In the genomic region with DNA sequence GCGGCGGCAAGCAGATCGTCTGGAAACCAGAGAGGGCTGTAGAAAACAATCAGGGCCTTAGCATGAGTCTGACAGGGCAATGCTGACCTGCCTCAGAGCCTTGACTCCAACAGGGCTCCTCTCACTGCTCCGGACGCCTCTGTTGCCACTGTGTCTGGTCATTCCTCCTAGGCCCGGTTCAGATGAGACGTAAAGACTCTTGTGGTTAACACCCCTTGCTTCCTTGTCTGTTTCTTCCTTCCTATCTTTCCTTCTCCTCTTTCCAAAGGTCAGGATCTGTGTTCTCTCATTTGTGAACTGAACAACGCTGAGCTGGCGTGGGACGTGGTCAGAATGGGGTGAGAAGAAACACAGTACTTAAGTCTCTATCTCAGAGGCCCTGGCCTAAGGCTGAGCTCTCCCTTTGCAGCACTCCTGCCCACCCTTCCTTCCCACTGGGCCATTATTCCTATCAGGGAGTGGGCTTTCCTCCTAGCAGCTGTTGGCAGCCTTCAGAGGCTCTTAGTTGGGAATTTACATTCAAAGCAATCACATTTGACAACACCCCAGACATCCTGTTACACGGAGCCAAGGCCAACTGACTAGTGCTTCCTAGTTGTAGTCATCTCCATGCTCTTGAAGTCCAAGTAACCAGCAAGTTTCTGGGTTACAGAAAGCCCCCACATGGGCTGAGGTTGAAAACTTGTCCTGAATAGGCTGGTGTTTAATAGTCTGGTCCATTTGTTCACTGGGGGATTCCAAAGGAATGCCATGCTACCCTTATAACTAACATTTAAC, we compare ENCODE assay signal across 9 mouse cellular contexts. TPM values are rescaled to one million over a fixed set of nuclear protein-coding genes. Genes with fewer than 3 reads are reported as not detected.
DNase-seq lines count a peak whose midpoint lies in the region; ATAC-seq and TF ChIP-seq lines count a peak whose summit lies in the region.
"Had no signal": no experiment of that assay in that cellular context is flagged by ENCODE, and none has a peak within 500 bp of the region (broad histone marks: within the 10 kb centered on the region; RNA-seq: fewer than 3 reads in every experiment).

No protein-coding gene starts in this region.

- no peak for ATAC-seq in liver, embryonic 11.5 days (replicated peaks; ENCODE audit: low FRiP score)
- no peak for ATAC-seq in stomach, postnatal 0 days (ENCODE audit: low FRiP score, low TSS enrichment)

- H3K9me3 ChIP-seq in liver, embryonic 11.5 days (ENCODE audit: control insufficient read depth, low read length): no peaks in the 10 kb centered on the region
- H3K9me3 ChIP-seq in stomach, postnatal 0 days (ENCODE audit: control insufficient read depth, low read length): no peaks in the 10 kb centered on the region

- no peaks in the 10 kb centered on the region for H3K27me3 ChIP-seq in testis, adult 2 months (ENCODE audit: control insufficient read depth, insufficient read depth, low read length)
- no peaks in the 10 kb centered on the region; the same call in 1 of the 2 replicates for H3K27me3 ChIP-seq in liver, embryonic 11.5 days (replicated peaks; ENCODE audit: control insufficient read depth, insufficient read depth, low read length)
- no peaks in the 10 kb centered on the region for H3K27me3 ChIP-seq in stomach, postnatal 0 days (ENCODE audit: control insufficient read depth, insufficient read depth, low read length)

- no peak for TF ChIP-seq POLR2A in testis, adult 2 months (IDR thresholded peaks at IDR 0.05; ENCODE audit: control insufficient read depth, low read depth, low read length)

- peaks cover 7% of the 10 kb centered on the region for H3K4me1 ChIP-seq in testis, adult 2 months (ENCODE audit: control insufficient read depth, insufficient read depth, low read length)
- peaks cover 13% of the 10 kb centered on the region for H3K4me1 ChIP-seq in liver, embryonic 11.5 days (replicated peaks; ENCODE audit: control insufficient read depth, insufficient read depth, low read length)
- peaks cover 8% of the 10 kb centered on the region; the same call in 1 of the 2 replicates for H3K4me1 ChIP-seq in stomach, postnatal 0 days (replicated peaks; ENCODE audit: control insufficient read depth, insufficient read depth)

- DNase-seq in gastrocnemius, adult 2 months: no peak
- no peak for DNase-seq in gastrocnemius, postnatal 14 days
- DNase-seq in testis, postnatal 14 days (ENCODE audit: low spot score): no peak
- no peak for DNase-seq in liver, embryonic 11.5 days (ENCODE audit: low spot score)
- DNase-seq in stomach, postnatal 0 days (ENCODE audit: low spot score): no peak
- DNase-seq in retina, postnatal 1 day: no peak
- no peak for DNase-seq in layer of hippocampus, adult 11-12 months (ENCODE audit: low spot score)
- DNase-seq: cerebellum, adult 11 months had no signal

- WGBS in liver, embryonic 11.5 days: 80% methylated on average over 11 of the region's 11 CpGs
- WGBS in stomach, postnatal 0 days: 78% methylated on average over 11 of the region's 11 CpGs

- peak overlapping the region; percentile 93 for H3K4me2 ChIP-seq in liver, embryonic 11.5 days
- peak overlapping the region; percentile 71 for H3K4me2 ChIP-seq in stomach, postnatal 0 days (replicated peaks; ENCODE audit: low read depth)

- TF ChIP-seq CTCF in gastrocnemius, adult 2 months (IDR thresholded peaks at IDR 0.05): no peak
- TF ChIP-seq CTCF in testis, adult 2 months (IDR thresholded peaks at IDR 0.05; ENCODE audit: control insufficient read depth, insufficient read depth, insufficient replicate concordance, low read depth, low read length): no peak
- no peak for TF ChIP-seq CTCF in stomach, postnatal 0 days (IDR thresholded peaks at IDR 0.05; ENCODE audit: low read depth)

- H3K4me3 ChIP-seq in gastrocnemius, adult 2 months: peak overlapping the region; percentile 77; the same call in 1 of the 2 replicates
- H3K4me3 ChIP-seq in testis, adult 2 months (ENCODE audit: control insufficient read depth, low read depth, low read length): peak overlapping the region; percentile 91; the same call in 1 of the 2 replicates
- peak overlapping the region; percentile 73 for H3K4me3 ChIP-seq in liver, embryonic 11.5 days (ENCODE audit: low read depth, low read length)
- H3K4me3 ChIP-seq in stomach, postnatal 0 days (ENCODE audit: low read depth, low read length): peak overlapping the region; percentile 72

- no peak for TF ChIP-seq EP300 in stomach, postnatal 0 days (optimal IDR thresholded peaks at IDR 0.05)

- H3K9ac ChIP-seq in liver, embryonic 11.5 days (ENCODE audit: low read depth, low read length): peak overlapping the region; percentile 88; the same call in 1 of the 2 replicates
- peak overlapping the region; percentile 80; the same call in 1 of the 2 replicates for H3K9ac ChIP-seq in stomach, postnatal 0 days (ENCODE audit: low read length)

- peak overlapping the region; percentile 97; the same call in 1 of the 2 replicates for H3K27ac ChIP-seq in gastrocnemius, adult 2 months
- peak overlapping the region; percentile 36 for H3K27ac ChIP-seq in testis, adult 2 months (ENCODE audit: control insufficient read depth, insufficient read depth, low read depth, low read length)
- H3K27ac ChIP-seq in liver, embryonic 11.5 days (ENCODE audit: low read depth, low read length): no peak overlapping the region; the same call in 1 of the 2 replicates
- 0 out of 2 replicates have a peak overlapping the region, but pooled peaks have one; percentile 18 for H3K27ac ChIP-seq in stomach, postnatal 0 days (replicated peaks)

- intact Hi-C loops in gastrocnemius, adult 2 months (cut with DNase I): no loop called here
- intact Hi-C loops in gastrocnemius, postnatal 14 days (cut with DNase I; ENCODE audit: low total_unique reads): no loop called here

- H3K36me3 ChIP-seq in testis, adult 2 months (ENCODE audit: control insufficient read depth, insufficient read depth, low read length): no peaks in the 10 kb centered on the region
- H3K36me3 ChIP-seq in liver, embryonic 11.5 days (ENCODE audit: control insufficient read depth, insufficient read depth, low read length): peaks cover 17% of the 10 kb centered on the region
- peaks cover 9% of the 10 kb centered on the region; the same call in 1 of the 2 replicates for H3K36me3 ChIP-seq in stomach, postnatal 0 days (ENCODE audit: control insufficient read depth, insufficient read depth, low read length)

RNA-seq across cellular contexts. Expression of gene Mcfd2, which starts 1.5 kb away (rescaled TPM):
- 10 to 100 TPM; 23.7 to 29.7 TPM for total RNA-seq in gastrocnemius, adult 2 months (2021)
- 10 to 100 TPM; 19.0 to 20.9 TPM for total RNA-seq in gastrocnemius, postnatal 14 days (2021)
- polyA plus RNA-seq in testis, adult 2 months (2012; rRNA removed): 34.0 and 40.4 TPM in 2 replicates
- polyA plus RNA-seq in liver, embryonic 11.5 days (2014; fragmentation: Nextera tagmentation; extraction: Ambion mirVana): 71.9 and 76.9 TPM in 2 replicates
- 80.4 and 84.4 TPM in 2 replicates for polyA plus RNA-seq in stomach, postnatal 0 days (2015; fragmentation: Nextera tagmentation; extraction: Ambion mirVana)

RNA-seq across cellular contexts. Expression of gene Ttc7, which starts 18.4 kb away (rescaled TPM):
- total RNA-seq in gastrocnemius, adult 2 months (2021): 10 to 100 TPM in 1 of 2 experiments, 1 to 10 TPM in 1; 8.9 to 15.9 TPM
- total RNA-seq in gastrocnemius, postnatal 14 days (2021): 10 to 100 TPM; 13.2 to 14.5 TPM
- polyA plus RNA-seq in testis, adult 2 months (2012; rRNA removed): 71.5 and 89.3 TPM in 2 replicates
- polyA plus RNA-seq in liver, embryonic 11.5 days (2014; fragmentation: Nextera tagmentation; extraction: Ambion mirVana): 14.1 and 14.3 TPM in 2 replicates
- 19.9 and 21.2 TPM in 2 replicates for polyA plus RNA-seq in stomach, postnatal 0 days (2015; fragmentation: Nextera tagmentation; extraction: Ambion mirVana)
